Mouse (Mus musculus): ENCODE results near the gene Ncapg2.
A peak's percentile ranks its signal among the peaks of the same experiment; 100 is the strongest.

Gene Ncapg2

GRCm38 (mm10) chr12:116405045-116405835 lies at the start of gene Ncapg2:
Gene Ncapg2 (plus strand): TSS chr12:116405402.
- DNase-seq (ENCODE audit: low read depth): peak; percentile 97

- no peak for DNase-seq (ENCODE audit: low read depth)
Measured at GRCm38 (mm10) chr12:116362091-116362490, 43.1 kb upstream of the Ncapg2 start.

- DNase-seq (ENCODE audit: low read depth): no peak
Measured at GRCm38 (mm10) chr12:116366900-116367299, 38.3 kb upstream of the Ncapg2 start.

GRCm38 (mm10) chr12:116367346-116367745 lies 37.9 kb upstream of the Ncapg2 start:
- no peak for DNase-seq (ENCODE audit: low read depth)

GRCm38 (mm10) chr12:116368857-116369256 lies 36.3 kb upstream of the Ncapg2 start:
- no peak for DNase-seq (ENCODE audit: low read depth)

GRCm38 (mm10) chr12:116383101-116383500 lies 22.1 kb upstream of the Ncapg2 start:
- DNase-seq (ENCODE audit: low read depth): no peak

- DNase-seq (ENCODE audit: low read depth): no peak
Measured at GRCm38 (mm10) chr12:116383995-116384394, 21.2 kb upstream of the Ncapg2 start.

GRCm38 (mm10) chr12:116386802-116387201 lies 18.4 kb upstream of the Ncapg2 start:
- DNase-seq (ENCODE audit: low read depth): no peak

- DNase-seq (ENCODE audit: low read depth): no peak
Measured at GRCm38 (mm10) chr12:116389868-116390267, 15.3 kb upstream of the Ncapg2 start.

- no peak for DNase-seq (ENCODE audit: low read depth)
Measured at GRCm38 (mm10) chr12:116394327-116394726, 10.9 kb upstream of the Ncapg2 start.

- DNase-seq (ENCODE audit: low read depth): no peak
Measured at GRCm38 (mm10) chr12:116395312-116395711, 9.9 kb upstream of the Ncapg2 start.

GRCm38 (mm10) chr12:116396072-116396695 lies 9.0 kb upstream of the Ncapg2 start:
- DNase-seq (ENCODE audit: low read depth): no peak

- no peak for DNase-seq (ENCODE audit: low read depth)
Measured at GRCm38 (mm10) chr12:116404012-116404679, 1.1 kb upstream of the Ncapg2 start.

- no peak for DNase-seq (ENCODE audit: low read depth)
Measured at GRCm38 (mm10) chr12:116405836-116406155, 594 bp downstream of the Ncapg2 start.

GRCm38 (mm10) chr12:116407883-116408282 lies 2.7 kb downstream of the Ncapg2 start:
- no peak for DNase-seq (ENCODE audit: low read depth)

- no peak for DNase-seq (ENCODE audit: low read depth)
Measured at GRCm38 (mm10) chr12:116414941-116415340, 9.7 kb downstream of the Ncapg2 start.

- DNase-seq (ENCODE audit: low read depth): no peak
Measured at GRCm38 (mm10) chr12:116416514-116416913, 11.3 kb downstream of the Ncapg2 start.

- DNase-seq (ENCODE audit: low read depth): no peak
Measured at GRCm38 (mm10) chr12:116421656-116422055, 16.5 kb downstream of the Ncapg2 start.

GRCm38 (mm10) chr12:116425392-116425791 lies 20.2 kb downstream of the Ncapg2 start:
- no peak for DNase-seq (ENCODE audit: low read depth)

GRCm38 (mm10) chr12:116433742-116434141 lies 28.5 kb downstream of the Ncapg2 start:
- no peak for DNase-seq (ENCODE audit: low read depth)

GRCm38 (mm10) chr12:116435232-116435631 lies 30.0 kb downstream of the Ncapg2 start:
- no peak for DNase-seq (ENCODE audit: low read depth)

- DNase-seq (ENCODE audit: low read depth): no peak
Measured at GRCm38 (mm10) chr12:116436125-116436524, 30.9 kb downstream of the Ncapg2 start.

GRCm38 (mm10) chr12:116438591-116438990 lies 33.4 kb downstream of the Ncapg2 start:
- no peak for DNase-seq (ENCODE audit: low read depth)

Measured in c-Kit-positive CD71-negative TER-119-negative erythroid progenitor cells, embryonic 14.5 days (primary cell).